Mouse (Mus musculus) left cerebral cortex, adult 2 months (tissue): ENCODE measurements around the gene Guk1. TPM values are rescaled to one million over a fixed set of nuclear protein-coding genes. Genes with fewer than 3 reads are reported as not detected.

Experiments used
- DNase-seq, 2 experiments: peaks; one replicate each; pipeline ENCODE4 v3.0.0; 2021 to 2022; ENCODE audit warnings: low spot score in 2 of 2, mixed read lengths in 1 of 2; ENCODE audit errors: extremely low spot score in 1 of 2
- H3K27ac ChIP-seq: fragments of 200-600 bp; 2 replicates; pipeline ENCODE4 v1.8.1; 2022
- H3K4me3 ChIP-seq: fragments of 200-600 bp; 2 replicates; pipeline ENCODE4 v1.8.1; 2022
- CTCF ChIP-seq: fragments of 200-600 bp; IDR thresholded peaks from 2 replicates; pipeline ENCODE4 v1.8.1; 2022; ENCODE audit warnings: antibody characterized with exemption, mild to moderate bottlenecking, moderate library complexity
- intact Hi-C: fragments of 180-260 bp; cut with DNase I; formaldehyde crosslinking; loops from one replicate; pipeline ENCODE4 v1.15.1; 2025
- total RNA-seq, 2 experiments: library from RNA; stranded (reverse); gene quantifications; 2 replicates each; pipeline ENCODE4 v1.2.3; 2021

Guk1 gene
- total RNA-seq, 2 experiments from 2014 or later = 135 TPM

GRCm38 (mm10) chr11:59209003-59209441, 17.0 kb upstream of the Guk1 start:
- TF ChIP-seq CTCF = peak; percentile 61
- Histone ChIP-seq H3K27ac (peak overlapping the region; percentile 54; the same call in 1 of the 2 replicates), H3K4me3 (peak overlapping the region; percentile 98)
- peak; percentile 58 to 59 for DNase-seq
- intact Hi-C loops = loop anchor here (2.0 kb wide), 1 partner anchor 20 kb away; the partner anchor contains the start of gene Arf1

GRCm38 (mm10) chr11:59208153-59208831, 16.3 kb upstream of the Guk1 start, which contains the start of gene 2310033P09Rik:
Gene 2310033P09Rik, plus strand, starts transcription at chr11:59208321.
- intact Hi-C loops = loop anchor here (2.0 kb wide), 1 partner anchor 21 kb away; the partner anchor contains the start of gene Arf1
- H3K4me3 ChIP-seq = peak within 1 kb of the TSS; percentile 98
- peak; percentile 94 to 95 for DNase-seq
- TF ChIP-seq CTCF = no peak
- peak within 1 kb of the TSS; percentile 97 for H3K27ac ChIP-seq

GRCm38 (mm10) chr11:59202081-59202995, 10.3 kb upstream of the Guk1 start, which contains the start of gene Mrpl55:
Gene Mrpl55, plus strand, starts transcription at chr11:59202486.
- Histone ChIP-seq H3K27ac (peak within 1 kb of the TSS; percentile 87), H3K4me3 (peak within 1 kb of the TSS; percentile 72)
- peak; percentile 93 for DNase-seq
- intact Hi-C loops = loop anchor here (1.0 kb wide), 1 partner anchor 11 kb away; no protein-coding TSS in a partner anchor
- TF ChIP-seq CTCF = no peak; the same call in 1 of the 2 replicates

GRCm38 (mm10) chr11:59201216-59202002, 9.4 kb upstream of the Guk1 start:
- intact Hi-C loops = loop anchor here (1.0 kb wide), 1 partner anchor 10 kb away; no protein-coding TSS in a partner anchor
- Histone ChIP-seq H3K4me3 (peak overlapping the region; percentile 72), H3K27ac (no peak overlapping the region; the same call in 1 of the 2 replicates)
- no peak for DNase-seq
- no peak for TF ChIP-seq CTCF

GRCm38 (mm10) chr11:59196230-59196629, 4.2 kb upstream of the Guk1 start:
- no peak for DNase-seq
- no peak for TF ChIP-seq CTCF
- no peak overlapping the region for H3K27ac ChIP-seq
- intact Hi-C loops = no loop called here
- H3K4me3 ChIP-seq = no peak overlapping the region

- DNase-seq = peak; percentile 90 to 92
- intact Hi-C loops = loop anchor here (1.0 kb wide), 1 partner anchor 11 kb away; the partner anchor contains the start of gene Mrpl55
- no peak for TF ChIP-seq CTCF
- peak overlapping the region; percentile 84 for H3K4me3 ChIP-seq
- H3K27ac ChIP-seq = peak overlapping the region; percentile 64
Measured at GRCm38 (mm10) chr11:59191231-59192058, 567 bp downstream of the Guk1 start.

GRCm38 (mm10) chr11:59187706-59188105, 4.3 kb downstream of the Guk1 start:
- no peak overlapping the region for H3K4me3 ChIP-seq
- intact Hi-C loops = no loop called here
- no peak overlapping the region for H3K27ac ChIP-seq
- no peak for DNase-seq
- TF ChIP-seq CTCF = no peak

GRCm38 (mm10) chr11:59185490-59185889, 6.5 kb downstream of the Guk1 start:
- intact Hi-C loops = loop anchor here (2.0 kb wide), 1 partner anchor 87 kb away; no protein-coding TSS in a partner anchor
- TF ChIP-seq CTCF = no peak
- Histone ChIP-seq H3K27ac (no peak overlapping the region), H3K4me3 (no peak overlapping the region)
- DNase-seq = no peak

- intact Hi-C loops = loop anchor here (2.0 to 5.0 kb wide), 3 partner anchors 21 to 212 kb away; partner anchors contain the start of gene Iba57
- peak; percentile 46 to 49 for DNase-seq
- no peak overlapping the region for H3K4me3 ChIP-seq
- peak overlapping the region; percentile 3; the same call in 1 of the 2 replicates for H3K27ac ChIP-seq
- TF ChIP-seq CTCF = peak; percentile 87
Measured at GRCm38 (mm10) chr11:59183821-59184220, 8.2 kb downstream of the Guk1 start.

GRCm38 (mm10) chr11:59182864-59183331, 9.1 kb downstream of the Guk1 start, which contains the start of gene Gjc2:
Gene Gjc2, minus strand, starts transcription at chr11:59183213.
- TF ChIP-seq CTCF = no peak
- H3K27ac ChIP-seq = peak within 1 kb of the TSS; percentile 65
- intact Hi-C loops = loop anchor here (2.0 to 5.0 kb wide), 2 partner anchors 20 to 211 kb away; partner anchors contain the start of gene Iba57
- H3K4me3 ChIP-seq = peak within 1 kb of the TSS; percentile 22
- DNase-seq = peak; percentile 28 to 36
